Mouse (Mus musculus): ENCODE measurements around the gene Tnpo2. TPM values are rescaled to one million over a fixed set of nuclear protein-coding genes. Genes with fewer than 3 reads are reported as not detected.

The Tnpo2 gene
- polyA plus RNA-seq, 1 experiment from 2014 or later, result 24.0 TPM

DNA sequence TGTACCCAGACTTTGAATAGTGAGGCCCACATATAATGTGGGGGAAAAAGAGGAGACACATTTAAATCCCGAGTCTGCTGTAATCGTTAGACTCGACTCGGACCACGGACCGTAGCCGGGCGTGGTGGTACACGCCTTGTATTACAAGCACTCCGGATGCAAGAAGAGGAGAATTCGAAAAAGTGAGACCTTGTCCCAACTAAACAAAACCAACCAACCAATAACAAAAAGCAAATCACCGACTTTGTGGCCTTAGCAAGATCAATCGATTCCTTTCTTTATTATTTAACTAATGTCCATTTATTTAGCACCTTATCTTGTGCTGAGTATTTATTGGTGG, 9.2 kb upstream of the Tnpo2 start:
- Histone ChIP-seq H3K4me2 (peak overlapping the region; percentile 92), H3K4me3 (replicated peaks) (peak overlapping the region; percentile 100), H3K4me1 (replicated peaks) (peaks cover 59% of the 10 kb centered on the region), H3K27me3 (no peaks in the 10 kb centered on the region), H3K9me3 (replicated peaks) (no peaks in the 10 kb centered on the region), H3K9ac (peak overlapping the region; percentile 100), H3K36me3 (peaks cover 55% of the 10 kb centered on the region), H3K27ac (peak overlapping the region; percentile 97)
- ATAC-seq (ENCODE audit: low read depth) (no peak), DNase-seq (no peak)
- under 1% methylated on average over 13 of the region's 13 CpGs for WGBS (ENCODE audit: insufficient replicate concordance)

DNA sequence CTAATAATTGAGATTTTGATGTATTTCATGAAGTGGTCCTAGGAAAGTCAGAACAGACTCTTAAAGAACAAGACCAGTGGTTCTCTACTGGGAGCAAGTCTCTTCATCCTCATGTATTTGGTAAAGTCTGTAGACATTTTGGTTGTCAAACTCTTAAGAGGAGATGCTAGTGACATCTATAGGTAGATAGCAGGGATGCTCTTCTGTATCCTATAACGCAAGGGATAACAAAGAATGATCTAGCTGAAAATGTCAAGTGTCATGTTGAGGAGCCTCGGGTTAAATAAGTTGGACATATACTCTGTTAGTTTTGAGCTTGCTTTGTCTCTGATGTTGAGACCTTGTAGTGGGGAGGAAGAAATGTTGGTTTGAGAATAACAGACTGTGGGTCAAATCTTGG, 8.8 kb upstream of the Tnpo2 start:
- 22% methylated on average over 2 of the region's 2 CpGs for WGBS (ENCODE audit: insufficient replicate concordance)

DNA sequence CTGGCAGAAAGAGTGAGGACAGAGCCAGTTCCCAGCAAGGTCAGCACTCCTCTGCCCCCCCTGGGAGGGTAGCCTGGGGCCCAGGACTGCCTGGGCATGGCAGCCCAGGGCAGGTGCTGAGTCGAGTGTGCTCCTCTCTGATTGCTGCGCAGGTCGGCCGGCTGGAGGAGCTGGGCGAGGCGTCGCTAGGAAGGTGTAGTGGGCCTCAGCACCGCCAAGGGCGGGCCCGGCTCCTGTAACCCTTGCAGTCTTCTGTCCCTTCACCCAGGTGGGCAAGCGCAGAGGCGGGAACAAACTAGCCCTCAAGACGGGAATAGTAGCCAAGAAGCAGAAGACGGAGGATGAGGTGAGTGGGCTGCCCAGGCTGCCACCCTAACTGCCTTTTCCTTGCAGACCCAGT, 7.4 kb upstream of the Tnpo2 start:
- peak overlapping the region; percentile 92 for H3K4me2 ChIP-seq
- peaks cover 64% of the 10 kb centered on the region for H3K4me1 ChIP-seq (replicated peaks)
- ATAC-seq (ENCODE audit: low read depth) (no peak), DNase-seq (no peak)
- H3K4me3 ChIP-seq (replicated peaks), result peak overlapping the region; percentile 100
- no peaks in the 10 kb centered on the region for H3K27me3 ChIP-seq
- peak overlapping the region; percentile 97; the same call in 1 of the 2 replicates for H3K27ac ChIP-seq
- peak overlapping the region; percentile 100; the same call in 1 of the 2 replicates for H3K9ac ChIP-seq
- no peaks in the 10 kb centered on the region for H3K9me3 ChIP-seq (replicated peaks)
- H3K36me3 ChIP-seq, result peaks cover 55% of the 10 kb centered on the region
- 85% methylated on average over 14 of the region's 14 CpGs for WGBS (ENCODE audit: insufficient replicate concordance)

More for the DNA sequence above, 8.8 kb upstream of the Tnpo2 start:
- H3K4me3 ChIP-seq (replicated peaks), result peak overlapping the region; percentile 100
- no peaks in the 10 kb centered on the region for H3K27me3 ChIP-seq
- DNase-seq (no peak), ATAC-seq (ENCODE audit: low read depth) (no peak)
- peak overlapping the region; percentile 92 for H3K4me2 ChIP-seq
- H3K4me1 ChIP-seq (replicated peaks), result peaks cover 61% of the 10 kb centered on the region
- no peaks in the 10 kb centered on the region for H3K9me3 ChIP-seq (replicated peaks)
- H3K9ac ChIP-seq, result peak overlapping the region; percentile 100
- H3K36me3 ChIP-seq, result peaks cover 55% of the 10 kb centered on the region
- peak overlapping the region; percentile 97 for H3K27ac ChIP-seq

DNA sequence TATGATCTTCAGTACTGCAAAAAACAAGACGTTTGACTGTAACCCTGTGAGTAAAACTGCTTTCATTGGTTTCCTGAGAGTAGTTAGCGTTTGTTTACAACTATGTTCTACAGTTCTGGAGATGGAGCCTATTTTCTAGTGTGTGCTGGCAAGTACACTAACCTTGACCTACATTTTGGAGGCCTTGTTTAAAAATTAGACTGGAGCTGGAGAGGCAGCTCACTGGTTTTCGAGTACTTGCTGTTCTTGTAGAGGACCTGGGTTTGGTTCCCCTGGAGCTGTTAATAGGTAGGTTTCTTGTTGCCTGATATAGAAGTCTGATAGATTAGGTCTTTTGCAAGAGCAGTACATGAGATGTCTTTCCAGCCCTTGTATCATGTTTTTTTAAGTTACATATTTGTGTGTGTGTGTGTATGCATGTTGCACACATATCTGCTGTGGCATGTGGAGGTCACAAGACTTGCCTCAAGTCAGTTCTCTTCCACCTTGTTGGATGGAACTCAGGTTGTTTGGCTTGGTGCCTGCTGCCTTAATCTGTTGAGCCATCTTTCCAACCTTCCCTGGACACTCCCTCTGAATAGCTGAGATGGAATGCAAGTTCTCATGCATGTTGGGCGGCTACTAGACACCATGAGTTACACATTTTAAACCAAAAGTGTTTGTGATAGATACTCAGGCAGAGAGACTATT, 3.9 kb upstream of the Tnpo2 start:
- no peak overlapping the region for H3K4me2 ChIP-seq
- H3K9ac ChIP-seq, result 0 out of 2 replicates have a peak overlapping the region, but pooled peaks have one; percentile 12
- no peak for DNase-seq
- peaks cover 63% of the 10 kb centered on the region for H3K4me1 ChIP-seq (replicated peaks)
- peaks cover 55% of the 10 kb centered on the region for H3K36me3 ChIP-seq
- ATAC-seq (ENCODE audit: low read depth), result no peak
- H3K4me3 ChIP-seq (replicated peaks), result no peak overlapping the region
- 0 out of 2 replicates have a peak overlapping the region, but pooled peaks have one; percentile 35 for H3K27ac ChIP-seq
- no peaks in the 10 kb centered on the region for H3K9me3 ChIP-seq (replicated peaks)
- 73% methylated on average over 4 of the region's 4 CpGs for WGBS (ENCODE audit: insufficient replicate concordance)
- H3K27me3 ChIP-seq, result no peaks in the 10 kb centered on the region

DNA sequence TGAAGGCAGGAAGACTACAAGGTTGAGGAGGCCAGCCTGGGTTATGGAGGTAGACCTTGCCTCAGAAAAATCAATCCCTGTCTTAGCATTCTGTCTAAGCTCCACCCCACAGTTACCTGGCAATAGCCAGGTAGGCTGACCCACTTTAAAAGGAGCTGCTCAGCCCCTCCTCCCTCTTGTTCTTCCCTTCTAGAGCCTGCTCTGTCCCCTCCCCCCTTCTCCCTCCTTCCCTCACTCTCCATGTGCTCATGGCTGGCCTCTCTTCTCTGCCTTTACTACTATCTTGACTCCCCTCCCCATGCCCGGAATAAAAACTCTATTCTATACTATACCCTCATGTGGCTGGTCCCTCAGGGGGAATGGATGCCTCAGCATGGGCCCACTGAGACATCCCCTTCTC, 2.8 kb upstream of the Tnpo2 start:
- Histone ChIP-seq H3K4me3 (replicated peaks) (no peak overlapping the region), H3K27ac (peak overlapping the region; percentile 51), H3K27me3 (no peaks in the 10 kb centered on the region), H3K4me2 (peak overlapping the region; percentile 93), H3K4me1 (replicated peaks) (peaks cover 61% of the 10 kb centered on the region), H3K9me3 (replicated peaks) (no peaks in the 10 kb centered on the region), H3K36me3 (peaks cover 50% of the 10 kb centered on the region), H3K9ac (0 out of 2 replicates have a peak overlapping the region, but pooled peaks have one; percentile 29)
- DNase-seq (no peak), ATAC-seq (ENCODE audit: low read depth) (no peak)
- WGBS (ENCODE audit: insufficient replicate concordance), result 41% methylated on average over 1 of the region's 1 CpGs

DNA sequence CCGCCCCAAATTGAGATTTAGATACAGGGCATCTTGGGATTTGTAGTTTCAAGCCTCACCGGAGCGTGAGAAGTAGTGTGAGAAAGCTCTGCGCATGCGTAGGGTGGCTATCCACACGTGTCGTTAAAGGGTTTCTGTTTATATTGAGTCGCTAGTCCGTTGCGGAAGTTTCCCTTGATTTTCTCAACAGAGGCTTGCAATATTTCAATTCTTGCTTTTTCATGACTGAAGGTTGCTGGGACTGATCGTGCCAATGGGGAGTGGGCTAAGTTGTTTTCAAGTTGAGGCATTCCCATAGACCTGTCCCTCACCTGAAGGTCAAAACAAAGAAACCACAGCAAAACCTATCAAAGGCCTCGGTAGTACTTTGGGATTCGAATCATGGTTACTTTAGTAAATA, 2.0 kb upstream of the Tnpo2 start:
- ATAC-seq (ENCODE audit: low read depth) (no peak), DNase-seq (peak; percentile 61)
- H3K27me3 ChIP-seq, result no peaks in the 10 kb centered on the region
- peak overlapping the region; percentile 93 for H3K4me2 ChIP-seq
- no peaks in the 10 kb centered on the region for H3K9me3 ChIP-seq (replicated peaks)
- peaks cover 44% of the 10 kb centered on the region for H3K36me3 ChIP-seq
- peaks cover 60% of the 10 kb centered on the region for H3K4me1 ChIP-seq (replicated peaks)
- WGBS (ENCODE audit: insufficient replicate concordance), result under 1% methylated on average over 13 of the region's 13 CpGs
- peak overlapping the region; percentile 88 for H3K27ac ChIP-seq
- H3K4me3 ChIP-seq (replicated peaks), result peak overlapping the region; percentile 86
- H3K9ac ChIP-seq, result peak overlapping the region; percentile 81

DNA sequence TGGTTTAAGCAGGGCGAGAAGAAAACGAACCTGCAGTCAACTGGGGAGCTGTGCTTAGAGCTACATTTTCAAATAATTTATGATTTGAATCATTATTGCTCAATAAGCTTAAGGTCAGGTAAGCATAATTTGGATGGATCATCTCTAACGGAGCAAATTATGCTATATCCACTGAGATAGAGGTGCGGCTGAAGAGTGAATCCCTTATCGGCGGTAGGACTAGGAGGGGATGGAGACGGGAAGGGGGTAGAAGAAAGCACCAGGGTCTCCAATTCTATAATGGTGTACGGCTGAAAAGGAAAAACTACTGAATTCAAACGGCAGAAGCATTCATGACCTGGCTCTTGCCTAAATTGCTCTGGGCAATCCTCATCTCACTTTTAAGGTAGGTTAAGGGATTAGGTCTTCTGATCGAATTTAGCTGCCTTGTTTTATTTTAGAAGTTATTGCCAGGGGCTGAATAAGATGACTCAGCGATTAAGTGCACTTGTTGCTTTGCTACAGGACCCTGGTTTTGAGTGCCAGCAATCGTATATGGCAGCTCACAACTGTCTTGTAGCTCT, 1.5 kb upstream of the Tnpo2 start:
- Histone ChIP-seq H3K9ac (peak overlapping the region; percentile 81), H3K9me3 (replicated peaks) (no peaks in the 10 kb centered on the region), H3K4me1 (replicated peaks) (peaks cover 60% of the 10 kb centered on the region), H3K4me3 (replicated peaks) (peak overlapping the region; percentile 86), H3K27me3 (no peaks in the 10 kb centered on the region), H3K36me3 (peaks cover 44% of the 10 kb centered on the region), H3K4me2 (peak overlapping the region; percentile 93), H3K27ac (peak overlapping the region; percentile 88)
- no peak for ATAC-seq (ENCODE audit: low read depth)
- 4% methylated on average over 12 of the region's 12 CpGs for WGBS (ENCODE audit: insufficient replicate concordance)
- DNase-seq, result no peak

DNA sequence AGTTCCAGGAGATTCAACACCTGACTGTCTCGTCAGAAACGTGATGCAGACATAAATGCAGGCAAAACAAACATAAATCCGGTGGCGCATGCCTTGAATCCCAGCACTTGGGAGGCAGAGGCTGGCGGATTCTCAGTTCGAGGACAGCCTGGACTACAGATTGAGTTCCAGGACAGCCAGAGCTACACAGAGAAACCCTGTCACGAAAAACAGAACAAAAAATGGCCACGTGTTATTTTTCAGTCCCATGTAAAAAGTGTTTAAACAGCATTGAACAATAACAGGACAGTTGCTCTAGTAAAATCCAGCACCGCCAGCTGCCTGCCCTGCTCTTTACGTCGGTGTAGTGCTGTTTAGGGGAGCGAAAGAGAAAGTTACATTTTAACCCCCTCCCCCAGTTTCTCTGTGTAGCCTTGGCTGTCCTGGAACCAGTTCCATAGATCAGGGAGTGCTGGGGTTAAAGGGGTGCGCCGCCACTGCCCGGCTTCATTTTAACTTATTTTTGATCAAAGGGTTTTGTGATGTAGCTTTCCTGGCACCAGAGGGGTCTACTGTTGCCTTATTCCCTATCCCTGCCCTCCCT, 896 bp upstream of the Tnpo2 start:
- H3K27ac ChIP-seq, result peak overlapping the region; percentile 88
- peak overlapping the region; percentile 93 for H3K4me2 ChIP-seq
- H3K4me1 ChIP-seq (replicated peaks), result peaks cover 64% of the 10 kb centered on the region
- under 1% methylated on average over 15 of the region's 15 CpGs for WGBS (ENCODE audit: insufficient replicate concordance)
- peak overlapping the region; percentile 86 for H3K4me3 ChIP-seq (replicated peaks)
- peaks cover 45% of the 10 kb centered on the region for H3K36me3 ChIP-seq
- ATAC-seq (ENCODE audit: low read depth), result 0 out of 2 replicates have a peak, but pooled peaks have one; percentile 8
- H3K9ac ChIP-seq, result peak overlapping the region; percentile 81
- peak; percentile 27 for DNase-seq
- no peaks in the 10 kb centered on the region for H3K27me3 ChIP-seq
- no peaks in the 10 kb centered on the region for H3K9me3 ChIP-seq (replicated peaks)

DNA sequence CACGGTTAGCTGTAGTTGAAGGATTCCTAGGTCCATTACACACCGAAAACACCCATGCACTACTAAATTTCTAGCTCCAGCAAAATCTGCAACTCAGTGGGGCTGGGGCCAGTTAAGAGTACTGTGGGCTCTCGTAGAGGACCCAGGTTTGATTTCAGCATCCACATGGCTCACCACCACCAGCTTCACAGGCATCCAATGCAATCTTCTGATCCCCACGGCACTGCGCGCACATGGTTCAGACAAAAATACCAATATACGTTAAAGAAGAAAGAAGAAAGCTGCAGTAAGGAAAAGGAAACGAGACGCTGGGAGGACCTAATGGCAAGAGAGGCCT, 366 bp upstream of the Tnpo2 start:
- no peaks in the 10 kb centered on the region for H3K9me3 ChIP-seq (replicated peaks)
- peak overlapping the region; percentile 93 for H3K4me2 ChIP-seq
- no peaks in the 10 kb centered on the region for H3K27me3 ChIP-seq
- WGBS (ENCODE audit: insufficient replicate concordance), result 0% methylated on average over 9 of the region's 9 CpGs
- H3K4me1 ChIP-seq (replicated peaks), result peaks cover 69% of the 10 kb centered on the region
- H3K27ac ChIP-seq, result peak overlapping the region; percentile 88
- ATAC-seq (ENCODE audit: low read depth) (peak; percentile 32), DNase-seq (no peak)
- H3K9ac ChIP-seq, result peak overlapping the region; percentile 81
- H3K36me3 ChIP-seq, result peaks cover 45% of the 10 kb centered on the region
- H3K4me3 ChIP-seq (replicated peaks), result peak overlapping the region; percentile 86

DNA sequence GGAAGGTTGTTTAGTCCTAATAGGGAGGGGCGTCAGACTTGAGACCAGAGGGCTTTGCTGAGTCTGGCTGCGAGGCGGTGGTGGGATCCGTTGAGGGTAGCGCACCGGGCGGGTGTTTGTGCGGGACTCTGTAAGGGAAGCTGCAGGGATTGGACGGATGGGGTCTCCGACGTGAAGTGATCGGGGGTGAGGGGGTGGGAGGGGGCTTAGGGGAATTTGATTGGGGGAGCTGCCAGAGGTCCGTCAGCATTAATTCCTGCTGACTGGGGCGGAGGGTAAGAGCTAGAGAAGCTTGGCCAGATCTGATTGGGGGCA, 608 bp downstream of the Tnpo2 start:
- peaks cover 45% of the 10 kb centered on the region for H3K36me3 ChIP-seq
- WGBS (ENCODE audit: insufficient replicate concordance), result under 1% methylated on average over 14 of the region's 14 CpGs

DNA sequence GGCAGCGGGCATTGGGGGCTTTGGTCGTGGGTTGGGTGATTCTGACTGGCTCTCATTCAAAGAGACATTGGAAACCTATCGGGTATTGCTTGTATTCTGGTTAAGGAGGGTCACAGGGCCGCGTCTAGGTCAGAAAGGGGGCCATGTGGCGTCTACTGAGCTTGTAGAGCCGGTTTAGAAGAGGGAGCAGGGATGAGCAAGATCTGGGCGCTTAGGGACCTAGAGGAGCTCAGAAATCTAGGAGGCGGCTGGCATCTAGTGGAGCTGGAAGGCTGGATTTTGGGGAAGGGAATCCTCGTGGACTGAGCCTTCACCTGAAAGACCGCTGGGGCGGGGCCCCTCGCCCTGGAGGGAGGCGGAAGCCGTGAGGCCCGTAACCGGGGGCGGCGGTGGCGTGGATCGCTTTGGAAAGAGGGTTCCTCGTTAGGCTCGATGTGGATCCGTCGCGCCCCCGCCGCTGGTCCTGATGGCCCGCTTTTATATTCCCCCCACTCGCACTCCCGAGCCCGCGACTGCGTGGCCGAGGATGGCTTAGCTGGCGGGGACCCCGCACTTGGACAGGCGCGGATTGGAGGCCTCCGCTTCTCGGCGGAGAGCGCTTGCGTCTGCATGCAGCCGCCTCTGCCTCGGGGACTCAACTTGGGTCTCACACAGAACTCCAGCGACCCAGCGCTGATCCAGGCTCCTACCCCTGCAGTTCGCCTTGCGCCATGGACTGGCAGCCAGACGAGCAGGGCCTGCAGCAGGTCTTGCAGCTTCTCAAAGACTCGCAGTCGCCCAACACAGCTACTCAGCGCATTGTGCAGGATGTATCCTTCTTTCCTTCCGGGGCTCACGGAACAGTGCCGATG, 1.2 kb downstream of the Tnpo2 start:
- peak; percentile 40 for ATAC-seq (ENCODE audit: low read depth)
- Histone ChIP-seq H3K27me3 (no peaks in the 10 kb centered on the region), H3K9me3 (replicated peaks) (no peaks in the 10 kb centered on the region), H3K9ac (peak overlapping the region; percentile 93), H3K36me3 (peaks cover 45% of the 10 kb centered on the region), H3K27ac (peak overlapping the region; percentile 97), H3K4me1 (replicated peaks) (peaks cover 67% of the 10 kb centered on the region), H3K4me2 (peak overlapping the region; percentile 93), H3K4me3 (replicated peaks) (peak overlapping the region; percentile 86)
- WGBS (ENCODE audit: insufficient replicate concordance), result under 1% methylated on average over 57 of the region's 57 CpGs
- DNase-seq, result peak; percentile 62

More for the DNA sequence above, 608 bp downstream of the Tnpo2 start:
- Histone ChIP-seq H3K4me2 (peak overlapping the region; percentile 93), H3K27me3 (no peaks in the 10 kb centered on the region), H3K4me3 (replicated peaks) (peak overlapping the region; percentile 86), H3K27ac (peak overlapping the region; percentile 97), H3K9ac (peak overlapping the region; percentile 93), H3K9me3 (replicated peaks) (no peaks in the 10 kb centered on the region), H3K4me1 (replicated peaks) (peaks cover 71% of the 10 kb centered on the region)
- ATAC-seq (ENCODE audit: low read depth) (peak; percentile 32), DNase-seq (no peak)
